Mouse (Mus musculus): ENCODE results near the gene Pfpl. TPM values are rescaled to one million over a fixed set of nuclear protein-coding genes. Genes with fewer than 3 reads are reported as not detected.

The Pfpl gene
- not detected for total RNA-seq (2021)
- long read RNA-seq, experiment 1: 0 reads
- long read RNA-seq, experiment 2: 0 reads

DNA sequence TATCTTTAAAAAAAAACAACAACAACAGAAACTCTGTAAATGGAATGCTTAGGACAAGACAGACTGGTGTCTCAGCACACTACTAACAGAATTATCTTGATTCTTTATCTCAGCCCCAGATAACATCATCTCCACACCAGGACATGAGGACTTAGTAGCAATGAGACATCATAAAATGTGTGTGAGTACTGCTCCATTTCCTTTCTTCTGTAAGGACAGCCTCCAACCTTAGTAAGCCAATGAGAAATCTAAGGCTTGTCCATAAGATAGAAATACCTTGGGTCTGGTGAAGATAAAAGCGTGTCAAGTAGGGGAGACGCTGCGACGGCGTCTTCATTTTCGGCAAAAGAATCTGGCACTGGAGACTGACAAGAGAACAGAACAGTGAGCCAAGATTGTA is at the start of gene Pfpl:
Gene Pfpl (plus strand): TSS at position 301 of the 400 bp plus-strand sequence.
- no peak for DNase-seq (ENCODE audit: low spot score in 2 of 2)

DNA sequence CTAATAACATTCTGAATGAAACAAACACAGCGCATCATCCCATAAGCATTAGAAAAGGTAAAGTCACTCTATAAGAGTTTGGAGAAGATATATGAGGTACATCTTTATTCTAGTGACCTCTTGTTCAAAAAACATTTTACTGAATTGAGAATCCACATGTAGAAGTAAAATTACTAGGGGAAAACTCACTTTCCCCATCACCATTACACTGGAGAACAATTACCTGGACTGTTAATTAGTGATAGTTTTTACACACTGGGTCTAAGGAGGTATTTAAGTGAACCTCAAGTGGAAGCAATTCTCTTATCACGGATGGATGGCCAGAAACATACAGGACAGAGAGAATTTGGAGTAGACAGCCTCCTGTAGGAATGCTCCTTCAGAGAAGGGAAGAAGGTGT is 40.7 kb upstream of the Pfpl start, which contains the start of gene Olfr1440:
Gene Olfr1440 (plus strand): TSS at position 301 of the 400 bp plus-strand sequence.
- no peak for DNase-seq (ENCODE audit: low spot score in 2 of 2)

DNA sequence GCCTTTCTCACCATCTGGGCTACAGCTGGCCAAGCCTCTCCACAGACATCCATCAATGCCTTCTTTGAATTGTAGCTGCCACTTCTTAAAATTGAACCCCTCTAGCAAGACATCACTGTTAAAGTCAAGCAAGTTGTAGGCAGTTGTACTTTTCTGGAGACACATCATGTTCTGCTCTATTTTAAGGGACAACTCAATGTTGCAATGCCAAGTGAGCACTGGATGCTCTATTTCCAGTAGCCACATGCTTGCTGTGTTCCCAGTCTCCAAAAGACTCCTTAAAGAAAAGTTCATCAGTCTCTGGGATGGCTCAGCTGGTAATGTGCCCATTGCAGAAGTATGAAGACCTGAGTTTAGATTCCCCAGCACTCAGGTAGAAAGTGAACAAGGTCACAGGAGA is 14.0 kb upstream of the Pfpl start:
- DNase-seq (ENCODE audit: low spot score in 2 of 2): no peak

DNA sequence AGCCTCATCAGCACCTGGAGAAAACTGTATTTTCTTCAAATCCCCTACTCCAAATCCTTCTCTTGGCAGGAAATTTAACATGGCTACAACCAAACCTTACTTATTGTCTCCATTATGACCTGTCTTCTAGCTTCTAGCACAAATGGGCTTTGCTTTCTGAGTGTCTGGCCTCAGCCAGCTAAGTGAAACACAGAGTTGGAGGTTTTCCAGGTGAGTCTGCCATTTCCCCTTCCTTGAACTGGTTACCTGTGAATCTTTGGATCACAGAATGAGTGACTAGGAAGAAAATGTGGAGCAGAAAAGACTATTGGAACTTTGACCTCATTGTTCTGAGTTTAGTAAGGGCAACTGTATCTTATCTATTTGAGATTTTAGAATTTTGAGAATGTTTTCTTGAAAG is 10.3 kb upstream of the Pfpl start, which contains the start of gene Olfr1441:
Gene Olfr1441 (plus strand): TSS at position 73 of the 400 bp plus-strand sequence.
- DNase-seq (ENCODE audit: low spot score in 2 of 2): no peak

DNA sequence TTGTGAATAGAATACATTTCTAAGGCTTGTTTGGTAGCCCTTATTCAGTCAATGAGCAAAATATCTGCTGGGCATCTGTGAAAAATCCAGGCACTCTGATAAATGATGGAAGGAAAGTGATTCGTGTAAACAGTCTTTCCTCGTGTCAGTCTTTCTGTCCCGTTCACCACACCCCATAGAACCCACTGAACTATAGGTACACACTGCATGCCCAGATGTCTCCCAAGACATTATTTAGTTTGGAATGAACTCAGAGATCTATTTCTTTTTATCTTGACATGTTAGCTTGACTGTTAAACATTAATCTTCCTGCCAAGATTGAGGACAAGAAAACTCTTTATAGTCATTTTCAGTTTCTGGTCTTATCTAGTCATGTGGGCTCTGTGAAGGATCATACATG is 9.4 kb upstream of the Pfpl start:
- no peak for DNase-seq (ENCODE audit: low spot score in 2 of 2)

DNA sequence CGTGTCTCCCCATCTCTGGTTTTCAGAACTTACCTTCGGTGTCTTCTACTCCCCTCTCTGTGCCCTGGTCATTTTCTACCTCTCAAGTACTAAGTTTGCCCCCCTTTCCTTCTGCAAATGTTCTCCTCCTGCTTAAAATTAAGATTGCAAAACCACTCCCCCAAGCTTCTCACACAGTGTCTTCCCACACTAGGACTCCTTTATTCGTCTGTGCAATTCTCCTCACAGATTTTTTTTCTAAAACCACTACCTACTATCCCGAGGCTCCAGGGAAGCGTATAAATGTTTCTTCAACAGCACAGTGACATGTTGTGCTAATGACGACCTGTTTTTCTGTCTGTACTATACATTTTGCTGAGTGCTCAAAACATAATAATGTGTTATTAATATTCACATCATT is 7.2 kb upstream of the Pfpl start:
- DNase-seq (ENCODE audit: low spot score in 2 of 2): no peak

DNA sequence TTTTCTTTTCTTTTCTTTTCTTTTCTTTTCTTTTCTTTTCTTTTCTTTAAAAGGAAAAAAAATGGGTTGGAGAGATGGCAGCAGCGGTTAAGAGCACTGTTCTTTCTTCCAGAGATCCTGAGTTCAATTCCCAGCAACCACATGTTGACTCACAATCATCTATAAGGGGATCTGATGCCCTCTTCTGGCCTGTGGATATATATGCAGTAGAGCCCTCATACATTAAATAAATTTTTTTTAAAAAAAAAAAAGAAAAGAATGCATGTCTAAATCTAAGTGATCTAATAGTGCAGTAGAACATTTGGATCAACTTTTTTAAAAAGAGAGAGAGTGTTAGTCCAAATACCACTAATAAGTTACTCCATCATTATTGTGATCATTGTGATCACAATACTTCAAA is 6.0 kb upstream of the Pfpl start:
- no peak for DNase-seq (ENCODE audit: low spot score in 2 of 2)

DNA sequence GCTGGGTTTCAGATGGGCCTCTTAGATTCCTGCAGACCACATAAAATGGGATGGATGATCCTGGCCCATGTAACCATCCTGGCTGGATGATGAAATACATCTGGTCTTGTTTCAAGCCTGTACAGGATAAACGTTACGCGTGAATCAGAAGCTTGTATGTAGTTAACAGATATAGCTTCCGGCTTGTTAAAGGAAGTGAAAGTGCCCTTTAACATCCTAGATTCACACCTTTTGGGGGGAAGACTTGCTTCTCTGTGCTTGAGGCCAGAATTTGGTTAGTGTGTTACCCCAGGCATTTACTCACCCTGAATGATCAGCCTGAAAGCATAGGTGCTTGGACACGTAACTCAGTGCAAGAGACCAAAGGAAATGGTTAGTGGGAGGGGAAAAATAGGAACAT is 604 bp upstream of the Pfpl start:
- DNase-seq (ENCODE audit: low spot score in 2 of 2): no peak

DNA sequence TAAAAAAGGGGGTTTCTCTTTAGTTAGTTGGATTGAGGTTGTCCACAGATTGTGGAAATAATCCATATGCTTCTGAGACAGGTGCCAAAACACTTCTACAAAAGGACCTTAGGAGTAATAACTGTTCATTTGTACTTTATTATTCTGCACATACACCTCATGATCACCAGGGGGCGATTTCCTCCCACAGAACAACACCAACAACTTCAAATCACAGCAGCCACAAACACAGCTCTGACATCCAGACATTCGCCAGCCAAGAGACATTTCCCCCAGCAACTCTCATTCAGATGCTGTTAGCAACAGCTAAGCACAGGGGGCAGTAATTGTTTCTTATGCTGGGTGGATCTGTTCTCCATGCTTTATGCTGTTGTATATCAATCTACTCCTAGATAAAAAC is 5.3 kb downstream of the Pfpl start:
- no peak for DNase-seq (ENCODE audit: low spot score in 2 of 2)

DNA sequence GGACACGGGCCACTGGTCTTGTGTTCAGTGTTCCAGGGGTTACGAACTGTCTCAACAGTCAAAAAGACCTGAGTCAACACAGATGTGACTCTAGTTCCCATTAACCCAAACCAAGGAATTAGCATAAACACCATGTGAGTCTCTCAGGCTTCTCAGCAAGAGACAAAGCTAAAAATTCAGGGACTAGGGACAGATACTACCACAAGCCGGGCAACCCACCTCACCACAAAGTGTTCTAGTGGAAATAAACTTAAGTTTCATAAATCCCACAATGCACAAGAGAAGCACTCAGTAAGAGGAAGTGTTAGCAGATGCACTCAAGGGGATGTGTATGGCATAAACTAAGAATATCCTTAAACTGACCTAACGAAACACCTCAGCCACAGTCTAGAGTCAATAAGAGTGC is 7.3 kb downstream of the Pfpl start:
- no peak for DNase-seq (ENCODE audit: low spot score in 2 of 2)

DNA sequence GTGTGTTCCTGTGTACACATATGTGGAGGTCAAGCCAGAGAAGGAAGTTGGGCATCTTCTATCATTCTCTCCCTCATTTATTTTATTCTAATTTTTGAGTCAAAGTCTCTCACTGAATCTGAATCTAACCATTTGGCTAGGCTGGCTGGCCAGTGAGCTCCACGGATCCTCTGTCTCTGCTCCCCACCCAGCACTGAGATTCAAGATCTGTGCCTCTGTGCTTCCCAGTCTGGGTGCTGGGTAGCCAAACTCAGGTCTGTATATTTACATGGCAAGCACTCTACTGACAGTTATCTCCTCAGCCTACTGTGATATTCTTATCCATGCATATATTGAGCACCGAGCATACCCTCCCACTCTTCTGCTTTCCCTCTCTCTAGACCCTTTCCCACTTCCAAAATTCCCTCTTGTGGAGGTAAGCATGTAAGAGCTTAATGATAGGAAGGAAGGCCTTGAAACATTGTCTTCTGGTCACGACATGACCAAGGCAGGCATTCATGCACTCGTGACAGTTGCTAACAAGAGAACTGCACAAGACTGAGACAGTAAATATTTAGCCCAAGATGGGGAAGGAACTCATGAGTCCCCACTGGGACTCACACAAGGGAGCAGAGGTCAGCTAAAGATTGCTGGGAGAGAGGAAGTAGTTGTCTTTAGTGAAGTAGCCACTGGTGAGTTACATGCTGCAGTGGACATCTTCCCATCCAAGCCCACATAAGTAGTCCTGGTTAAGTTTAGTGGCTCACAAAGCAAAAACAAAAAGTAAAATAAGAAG is 8.2 kb downstream of the Pfpl start:
- DNase-seq (ENCODE audit: low spot score in 2 of 2): no peak

DNA sequence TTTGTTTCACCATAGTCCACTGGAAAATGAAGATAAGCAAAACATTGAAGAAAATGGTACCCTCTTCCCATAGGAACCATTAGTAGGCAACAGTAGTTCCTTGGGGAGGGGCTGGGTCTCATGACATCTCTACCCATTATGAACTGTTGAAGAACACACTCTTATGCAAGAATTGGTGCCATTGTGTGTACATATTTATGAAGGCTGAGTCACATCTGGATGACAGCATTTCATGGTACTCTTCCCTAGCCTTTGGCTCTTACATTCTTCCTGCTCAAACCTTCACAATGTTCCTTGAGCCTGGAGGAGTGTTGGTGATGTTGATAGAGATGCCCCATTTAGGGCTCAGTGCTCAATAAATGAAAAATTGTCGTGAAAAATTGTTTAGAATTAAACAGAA is 11.9 kb downstream of the Pfpl start:
- DNase-seq (ENCODE audit: low spot score in 2 of 2): no peak

DNA sequence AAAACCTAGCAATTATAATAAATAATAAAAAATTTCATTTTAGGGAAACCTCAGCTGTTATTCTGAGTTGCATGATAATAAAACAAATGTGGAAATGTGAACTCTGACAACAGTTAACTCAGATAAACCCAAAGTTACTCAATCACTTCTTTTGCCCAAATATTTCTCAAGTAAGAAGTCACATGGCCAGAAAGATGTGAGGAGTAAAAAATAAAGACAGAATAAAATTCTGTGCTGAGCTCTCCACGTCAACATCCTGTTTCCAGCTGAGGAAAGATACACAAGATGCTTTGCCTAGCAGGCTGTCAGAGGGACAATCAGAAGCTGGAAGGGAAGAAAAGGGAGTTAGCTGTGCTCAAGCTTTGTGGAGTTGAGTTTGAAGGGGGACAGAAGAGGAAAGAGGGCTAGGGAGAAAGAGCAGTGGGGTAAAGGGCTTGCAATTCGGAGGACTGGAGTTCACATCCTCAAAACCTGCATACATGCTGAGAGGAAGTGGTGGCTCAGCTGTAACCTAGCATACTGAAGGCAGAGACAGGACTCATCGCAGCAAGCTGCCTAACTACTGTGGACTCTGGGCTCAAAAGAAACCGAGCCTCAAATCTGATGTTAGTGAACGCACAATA is 12.5 kb downstream of the Pfpl start:
- DNase-seq (ENCODE audit: low spot score in 2 of 2): no peak

DNA sequence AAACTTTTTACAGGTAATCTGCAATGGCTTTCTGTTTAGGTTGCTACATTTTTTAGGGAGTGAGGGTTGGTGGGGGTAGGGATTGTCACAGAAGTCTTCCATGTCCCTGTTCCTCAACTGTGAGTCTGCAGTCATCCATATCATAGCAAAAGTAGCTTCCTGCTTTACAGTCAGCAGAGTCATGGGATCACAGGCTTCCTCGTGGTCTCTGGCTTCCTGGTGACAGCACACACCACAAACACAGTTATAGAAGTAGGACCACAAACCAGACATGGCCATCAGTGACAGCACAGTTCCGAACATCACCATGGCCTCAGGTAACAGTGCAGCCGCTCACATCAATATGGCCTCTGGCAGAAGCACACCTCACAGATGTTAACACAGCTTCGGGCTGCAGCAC is 14.9 kb downstream of the Pfpl start:
- DNase-seq (ENCODE audit: low spot score in 2 of 2): no peak

DNA sequence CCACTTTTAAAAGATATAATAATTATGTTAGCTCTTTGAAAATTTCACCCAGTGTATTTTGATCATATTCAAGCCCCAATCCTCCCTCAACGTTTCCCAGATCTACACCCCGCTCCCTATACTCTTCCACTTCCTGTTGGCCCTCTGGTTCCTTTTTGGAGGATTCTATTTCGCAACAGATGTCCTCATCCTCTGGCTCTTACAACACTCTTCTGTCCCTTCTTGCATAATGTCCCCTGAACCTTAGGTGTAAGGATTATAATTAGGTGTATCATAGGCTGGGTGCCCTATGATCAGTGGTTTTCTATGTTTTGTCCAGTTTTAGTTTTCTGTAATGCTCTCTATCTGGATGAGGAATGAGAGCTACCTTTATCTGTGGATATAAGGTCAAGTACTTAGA is 17.3 kb downstream of the Pfpl start:
- no peak for DNase-seq (ENCODE audit: low spot score in 2 of 2)

DNA sequence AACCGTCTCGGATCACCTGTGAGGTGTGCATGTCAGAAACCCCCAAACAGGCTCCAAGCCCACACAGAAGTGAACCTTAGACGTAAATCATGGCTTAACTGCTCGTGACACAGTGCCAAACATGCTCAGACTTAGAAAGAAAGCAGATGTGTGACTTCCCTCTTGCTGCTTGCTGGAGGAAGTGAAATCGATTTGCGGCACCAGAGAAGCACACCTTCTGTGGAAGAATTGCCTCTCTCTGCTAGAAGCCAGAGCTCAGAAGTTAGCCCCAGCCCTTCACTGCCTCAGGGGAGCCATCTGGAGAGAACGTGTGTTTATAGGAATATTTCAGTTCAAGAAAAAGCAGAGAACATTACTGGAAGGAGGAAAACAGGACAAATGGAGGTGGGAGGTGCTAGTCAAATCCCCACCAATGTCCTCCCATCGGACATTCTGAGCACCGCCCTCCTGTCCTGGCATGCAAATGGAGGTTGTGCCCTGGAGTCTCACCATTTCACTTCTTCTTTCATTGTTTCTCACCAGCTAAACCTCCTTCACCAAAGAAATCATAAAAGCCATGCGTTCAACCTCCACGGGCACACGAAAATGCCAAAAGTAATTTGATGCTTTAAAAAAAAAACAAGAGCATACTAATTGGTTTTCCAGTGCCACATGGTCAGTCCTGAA is 29.8 kb downstream of the Pfpl start:
- DNase-seq (ENCODE audit: low spot score in 2 of 2): no peak

DNA sequence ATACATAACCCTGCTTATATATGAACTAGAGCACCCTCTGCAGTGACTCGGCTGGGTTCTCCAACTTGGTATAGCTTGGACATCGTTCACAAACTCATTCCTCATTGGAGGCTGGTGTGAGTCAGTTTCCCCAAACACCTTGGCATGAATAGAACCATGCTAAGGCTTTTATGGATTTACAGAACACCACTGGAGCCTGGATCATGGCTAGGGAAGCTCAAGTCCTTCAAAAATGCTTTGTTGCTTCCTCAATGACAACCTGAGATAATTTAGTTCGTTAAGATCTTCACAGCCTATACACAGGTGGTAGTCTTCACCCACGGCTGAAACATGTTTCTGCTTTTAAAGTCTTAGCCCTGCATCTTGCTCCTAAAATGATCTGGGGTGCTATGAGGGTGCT is 31.8 kb downstream of the Pfpl start:
- DNase-seq (ENCODE audit: low spot score in 2 of 2): no peak

DNA sequence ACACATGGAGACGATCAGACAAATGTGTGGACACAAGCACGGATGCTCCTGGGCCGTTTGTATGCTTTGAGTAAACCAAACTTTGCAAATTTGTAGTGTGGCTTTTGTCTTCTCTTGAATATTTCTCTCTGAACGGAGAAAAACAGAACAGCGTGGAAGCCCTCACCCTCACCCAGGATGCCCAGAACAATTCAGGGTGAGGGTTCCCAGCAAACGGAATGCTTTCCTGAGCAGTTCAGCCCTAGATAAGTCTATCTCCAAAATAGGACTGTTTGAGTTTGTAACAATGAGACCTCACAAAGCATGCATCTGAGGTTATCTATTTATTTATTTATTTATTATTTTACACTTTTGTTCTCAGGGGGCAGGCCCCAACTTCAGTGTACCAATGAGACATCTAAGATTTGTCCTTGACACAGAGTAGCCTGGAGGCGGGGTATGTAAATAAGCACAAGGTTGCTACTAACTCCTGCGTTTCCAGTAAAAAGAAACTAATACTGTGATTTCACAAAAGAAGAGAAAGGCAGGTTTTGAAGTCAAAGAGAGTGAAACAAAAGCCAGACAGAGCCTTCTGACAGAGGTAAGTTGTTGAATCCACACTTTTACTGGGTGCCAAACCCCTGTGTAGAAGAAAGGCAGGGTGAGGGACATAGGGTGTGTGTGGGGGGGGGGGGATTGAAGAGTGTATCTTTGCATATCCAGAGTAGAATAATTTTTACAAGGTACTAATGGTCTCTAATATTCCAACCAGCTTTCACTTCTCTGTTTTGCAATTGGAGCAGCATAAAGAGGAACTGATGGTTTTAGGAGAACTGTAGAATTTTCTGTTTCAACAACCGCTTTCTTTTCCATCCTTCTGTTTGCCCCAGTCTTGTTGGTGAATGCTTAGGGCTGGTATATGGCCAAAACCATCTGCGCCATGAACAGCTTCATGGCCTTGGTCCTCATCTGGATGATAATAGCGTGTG is 32.9 kb downstream of the Pfpl start, which contains the start of gene Mpeg1:
Gene Mpeg1 (plus strand): TSS at position 498 of the 968 bp plus-strand sequence.
- no peak for DNase-seq (ENCODE audit: low spot score in 2 of 2)

DNA sequence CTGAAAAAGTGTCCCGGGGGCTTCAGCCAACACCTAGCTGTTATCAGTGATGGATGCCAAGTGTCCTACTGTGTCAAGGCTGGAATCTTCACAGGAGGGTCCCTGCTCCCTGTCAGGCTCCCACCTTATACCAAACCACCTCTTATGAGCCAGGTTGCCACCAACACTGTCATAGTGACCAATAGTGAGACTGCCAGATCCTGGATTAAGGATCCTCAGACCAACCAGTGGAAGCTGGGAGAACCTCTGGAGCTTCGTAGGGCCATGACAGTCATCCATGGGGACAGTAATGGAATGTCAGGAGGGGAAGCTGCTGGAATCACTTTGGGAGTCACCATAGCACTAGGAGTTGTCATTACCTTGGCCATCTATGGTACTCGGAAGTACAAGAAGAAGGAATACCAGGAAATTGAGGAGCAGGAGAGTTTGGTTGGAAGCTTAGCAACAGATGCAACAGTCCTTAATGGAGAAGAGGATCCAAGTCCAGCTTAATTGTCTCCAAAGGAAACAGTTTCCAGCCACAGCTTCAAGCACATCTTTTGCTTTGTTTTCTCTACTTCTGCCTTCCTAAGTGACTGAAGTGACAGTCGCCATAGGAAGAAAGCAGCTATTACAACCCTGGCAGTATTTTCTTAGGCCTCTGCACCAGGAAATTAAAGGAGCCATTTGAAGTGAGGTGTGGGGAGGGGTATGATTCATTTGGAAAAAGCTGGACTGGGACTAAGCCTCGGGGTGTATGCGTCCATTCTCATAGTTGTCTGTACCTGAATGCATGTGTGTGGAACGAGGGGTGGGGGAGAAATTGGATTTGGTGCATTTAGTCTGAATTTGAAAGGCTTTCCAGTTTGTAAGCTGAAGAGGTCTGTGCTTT is 35.4 kb downstream of the Pfpl start:
- DNase-seq (ENCODE audit: low spot score in 2 of 2): no peak

DNA sequence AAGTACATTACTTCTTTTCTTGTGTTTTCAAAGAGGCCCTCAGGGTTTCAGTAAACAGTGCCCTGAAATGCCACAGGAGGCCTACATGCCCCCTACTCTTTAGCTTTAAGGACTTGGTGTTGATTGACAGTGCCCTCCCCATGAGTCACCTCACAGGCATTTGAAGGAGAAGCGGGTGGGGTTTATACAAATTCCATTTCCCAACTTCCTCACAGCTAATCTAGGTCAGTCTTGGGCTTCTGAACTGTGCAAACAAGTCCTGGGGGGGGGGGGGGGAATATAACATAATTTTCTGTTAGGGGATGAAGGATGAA is 36.0 kb downstream of the Pfpl start:
- no peak for DNase-seq (ENCODE audit: low spot score in 2 of 2)
